31 mouse cellular contexts compared by ENCODE assay signal in genomic region chr4:63311426-63311825, GRCm38 (mm10). TPM values are rescaled to one million over a fixed set of nuclear protein-coding genes. Genes with fewer than 3 reads are reported as not detected.
DNase-seq lines count a peak whose midpoint lies in the region; ATAC-seq and TF ChIP-seq lines count a peak whose summit lies in the region.
"Had no signal": no experiment of that assay in that cellular context is flagged by ENCODE, and none has a peak within 500 bp of the region (broad histone marks: within the 10 kb centered on the region; RNA-seq: fewer than 3 reads in every experiment).

No protein-coding gene starts in this region.

- H3K4me3 ChIP-seq in limb, embryonic 15.5 days = no peak overlapping the region
- H3K4me3 ChIP-seq in limb, embryonic 10.5 days = no peak overlapping the region
- H3K4me3 ChIP-seq in embryonic facial prominence, embryonic 15.5 days (replicated peaks) = no peak overlapping the region
- no peak overlapping the region for H3K4me3 ChIP-seq in hindbrain, embryonic 14.5 days (replicated peaks; ENCODE audit: low read length)
- H3K4me3 ChIP-seq in stomach, postnatal 0 days (ENCODE audit: low read depth, low read length) = no peak overlapping the region
- H3K4me3 ChIP-seq: erythroblast, embryonic 14.5 days; forebrain, embryonic 12.5 days; heart, embryonic 12.5 days; hindbrain, embryonic 13.5 days; limb, embryonic 13.5 days; liver, embryonic 13.5 days had no signal

- no peak for ATAC-seq in limb, embryonic 15.5 days (ENCODE audit: insufficient number of reproducible peaks, low FRiP score, low TSS enrichment, low read depth)
- ATAC-seq in embryonic facial prominence, embryonic 15.5 days (ENCODE audit: insufficient number of reproducible peaks, low FRiP score, low TSS enrichment, low read depth) = peak; percentile 54; the same call in 1 of the 2 replicates
- no peak for ATAC-seq in hindbrain, embryonic 14.5 days (ENCODE audit: low FRiP score)
- no peak for ATAC-seq in CD4-positive, CD25-positive, alpha-beta regulatory T cell, adult 4 months
- ATAC-seq in stomach, postnatal 0 days (ENCODE audit: low FRiP score, low TSS enrichment) = no peak
- ATAC-seq: intestine, postnatal 0 days; lung, postnatal 0 days had no signal

- H3K4me2 ChIP-seq in limb, embryonic 15.5 days = no peak overlapping the region
- no peak overlapping the region for H3K4me2 ChIP-seq in embryonic facial prominence, embryonic 15.5 days (replicated peaks)
- H3K4me2 ChIP-seq in hindbrain, embryonic 14.5 days (replicated peaks) = no peak overlapping the region
- H3K4me2 ChIP-seq in stomach, postnatal 0 days (replicated peaks; ENCODE audit: low read depth) = no peak overlapping the region
- H3K4me2 ChIP-seq: forebrain, embryonic 12.5 days; heart, embryonic 12.5 days; hindbrain, embryonic 13.5 days; limb, embryonic 13.5 days; liver, embryonic 13.5 days had no signal

- no peak for TF ChIP-seq CTCF in stomach, postnatal 0 days (IDR thresholded peaks at IDR 0.05; ENCODE audit: low read depth)

- H3K27ac ChIP-seq in limb, embryonic 15.5 days = peak overlapping the region; percentile 38; the same call in 1 of the 2 replicates
- no peak overlapping the region for H3K27ac ChIP-seq in limb, embryonic 10.5 days
- peak overlapping the region; percentile 65 for H3K27ac ChIP-seq in embryonic facial prominence, embryonic 15.5 days (replicated peaks)
- H3K27ac ChIP-seq in hindbrain, embryonic 14.5 days = no peak overlapping the region
- no peak overlapping the region for H3K27ac ChIP-seq in stomach, postnatal 0 days (replicated peaks)
- H3K27ac ChIP-seq: forebrain, embryonic 12.5 days; hindbrain, embryonic 13.5 days; limb, embryonic 13.5 days; liver, embryonic 13.5 days; macrophage had no signal

- DNase-seq in cerebellum, postnatal 10 days = peak; percentile 75 to 82
- DNase-seq in cerebellum, adult 8-10 months = no peak
- no peak for DNase-seq in limb, embryonic 10.5 days (ENCODE audit: low spot score)
- no peak for DNase-seq in hindbrain, embryonic 14.5 days (ENCODE audit: low spot score)
- DNase-seq in stomach, postnatal 0 days (ENCODE audit: low spot score) = no peak
- DNase-seq: gastrocnemius, postnatal 25 days; heart, adult 11 months; heart, postnatal 4 days; kidney, adult 9 months; kidney, postnatal 10 days; layer of hippocampus, adult 9-11 months; liver, embryonic 13.5 days; lung, adult 18-20 months; midbrain, embryonic 14.5 days; right cerebral cortex, postnatal 25 days; spleen, adult 18-20 months; thymus, adult 2 months had no signal

- H3K9me3 ChIP-seq in limb, embryonic 15.5 days = no peaks in the 10 kb centered on the region
- no peaks in the 10 kb centered on the region for H3K9me3 ChIP-seq in limb, embryonic 10.5 days (replicated peaks)
- H3K9me3 ChIP-seq in embryonic facial prominence, embryonic 15.5 days (replicated peaks) = no peaks in the 10 kb centered on the region
- H3K9me3 ChIP-seq in hindbrain, embryonic 14.5 days (ENCODE audit: control insufficient read depth, low read length) = no peaks in the 10 kb centered on the region
- no peaks in the 10 kb centered on the region for H3K9me3 ChIP-seq in stomach, postnatal 0 days (ENCODE audit: control insufficient read depth, low read length)
- H3K9me3 ChIP-seq: forebrain, embryonic 12.5 days; heart, embryonic 12.5 days; hindbrain, embryonic 13.5 days; limb, embryonic 13.5 days; liver, embryonic 13.5 days had no signal

- peaks cover 32% of the 10 kb centered on the region for H3K4me1 ChIP-seq in limb, embryonic 15.5 days
- no peaks in the 10 kb centered on the region for H3K4me1 ChIP-seq in limb, embryonic 10.5 days
- peaks cover 30% of the 10 kb centered on the region for H3K4me1 ChIP-seq in embryonic facial prominence, embryonic 15.5 days
- H3K4me1 ChIP-seq in hindbrain, embryonic 14.5 days (replicated peaks; ENCODE audit: control insufficient read depth, insufficient read depth, low read length) = no peaks in the 10 kb centered on the region
- H3K4me1 ChIP-seq in stomach, postnatal 0 days (replicated peaks; ENCODE audit: control insufficient read depth, insufficient read depth) = no peaks in the 10 kb centered on the region
- H3K4me1 ChIP-seq: forebrain, embryonic 12.5 days; hindbrain, embryonic 13.5 days; limb, embryonic 13.5 days; liver, embryonic 13.5 days had no signal

- H3K27me3 ChIP-seq in limb, embryonic 15.5 days = no peaks in the 10 kb centered on the region
- H3K27me3 ChIP-seq in limb, embryonic 10.5 days (ENCODE audit: low read depth, poor library complexity, severe bottlenecking) = no peaks in the 10 kb centered on the region
- no peaks in the 10 kb centered on the region for H3K27me3 ChIP-seq in embryonic facial prominence, embryonic 15.5 days
- no peaks in the 10 kb centered on the region for H3K27me3 ChIP-seq in hindbrain, embryonic 14.5 days (ENCODE audit: control insufficient read depth, insufficient read depth, low read length)
- no peaks in the 10 kb centered on the region for H3K27me3 ChIP-seq in stomach, postnatal 0 days (ENCODE audit: control insufficient read depth, insufficient read depth, low read length)
- H3K27me3 ChIP-seq: forebrain, embryonic 12.5 days; limb, embryonic 13.5 days; liver, embryonic 13.5 days had no signal

- WGBS in limb, embryonic 15.5 days = 76% methylated on average over 7 of the region's 7 CpGs
- WGBS in limb, embryonic 10.5 days = 95% methylated on average over 7 of the region's 7 CpGs
- WGBS in embryonic facial prominence, embryonic 15.5 days = 72% methylated on average over 7 of the region's 7 CpGs
- WGBS in hindbrain, embryonic 14.5 days = 92% methylated on average over 7 of the region's 7 CpGs
- WGBS in stomach, postnatal 0 days = 82% methylated on average over 7 of the region's 7 CpGs

- H3K9ac ChIP-seq in limb, embryonic 15.5 days = no peak overlapping the region
- no peak overlapping the region for H3K9ac ChIP-seq in embryonic facial prominence, embryonic 15.5 days
- H3K9ac ChIP-seq in hindbrain, embryonic 14.5 days = no peak overlapping the region
- no peak overlapping the region for H3K9ac ChIP-seq in stomach, postnatal 0 days (ENCODE audit: low read length)
- H3K9ac ChIP-seq: forebrain, embryonic 12.5 days; heart, embryonic 12.5 days; hindbrain, embryonic 13.5 days; limb, embryonic 13.5 days; liver, embryonic 13.5 days had no signal

- H3K36me3 ChIP-seq in limb, embryonic 15.5 days = peaks cover 88% of the 10 kb centered on the region
- peaks cover 28% of the 10 kb centered on the region; the same call in 1 of the 2 replicates for H3K36me3 ChIP-seq in limb, embryonic 10.5 days
- peaks cover 41% of the 10 kb centered on the region for H3K36me3 ChIP-seq in embryonic facial prominence, embryonic 15.5 days
- no peaks in the 10 kb centered on the region for H3K36me3 ChIP-seq in hindbrain, embryonic 14.5 days (replicated peaks; ENCODE audit: control insufficient read depth, insufficient read depth)
- H3K36me3 ChIP-seq in stomach, postnatal 0 days (ENCODE audit: control insufficient read depth, insufficient read depth, low read length) = peaks cover 2% of the 10 kb centered on the region; the same call in 1 of the 2 replicates
- H3K36me3 ChIP-seq: forebrain, embryonic 12.5 days; heart, embryonic 12.5 days; hindbrain, embryonic 13.5 days; liver, embryonic 13.5 days had no signal

- TF ChIP-seq EP300 in stomach, postnatal 0 days (optimal IDR thresholded peaks at IDR 0.05) = no peak

RNA-seq across cellular contexts. Expression of gene Orm1, which starts 32.9 kb away (rescaled TPM):
- 57.2 and 75.5 TPM in 2 replicates for polyA plus RNA-seq in limb, embryonic 15.5 days (2015; fragmentation: Nextera tagmentation; extraction: Ambion mirVana)
- polyA plus RNA-seq in limb, embryonic 10.5 days (2016; fragmentation: Nextera tagmentation; extraction: Ambion mirVana) = not detected in 2 replicates
- polyA plus RNA-seq in embryonic facial prominence, embryonic 15.5 days (2015; fragmentation: Nextera tagmentation; extraction: Ambion mirVana) = 17.0 and 22.3 TPM in 2 replicates
- not detected in 2 replicates for polyA plus RNA-seq in hindbrain, embryonic 14.5 days (2014; fragmentation: Nextera tagmentation; extraction: Ambion mirVana)
- not detected for polyA plus RNA-seq in CD4-positive, CD25-positive, alpha-beta regulatory T cell, adult 4 months (2017; shearing (Covaris generic))
- polyA plus RNA-seq in stomach, postnatal 0 days (2015; fragmentation: Nextera tagmentation; extraction: Ambion mirVana) = 16.3 and 17.4 TPM in 2 replicates
- polyA plus RNA-seq: cortical plate, adult 2 months; erythroblast, embryonic 14.5 days; forebrain, embryonic 12.5 days; heart, embryonic 12.5 days; heart, postnatal 0 days; hindbrain, embryonic 13.5 days; intestine, postnatal 0 days; limb, embryonic 13.5 days; liver, embryonic 13.5 days; midbrain, embryonic 14.5 days; neural tube, embryonic 11.5 days had no signal

RNA-seq across cellular contexts. Expression of gene Orm3, which starts 44.5 kb away (rescaled TPM):
- polyA plus RNA-seq in limb, embryonic 15.5 days (2015; fragmentation: Nextera tagmentation; extraction: Ambion mirVana) = not detected in 2 replicates
- polyA plus RNA-seq in limb, embryonic 10.5 days (2016; fragmentation: Nextera tagmentation; extraction: Ambion mirVana) = not detected in 2 replicates
- polyA plus RNA-seq in embryonic facial prominence, embryonic 15.5 days (2015; fragmentation: Nextera tagmentation; extraction: Ambion mirVana) = not detected in 2 replicates
- not detected in 2 replicates for polyA plus RNA-seq in hindbrain, embryonic 14.5 days (2014; fragmentation: Nextera tagmentation; extraction: Ambion mirVana)
- polyA plus RNA-seq in CD4-positive, CD25-positive, alpha-beta regulatory T cell, adult 4 months (2017; shearing (Covaris generic)) = 1 to 10 TPM in 1 of 2 experiments, under 1 TPM in 1; 0.79 to 1.2 TPM
- polyA plus RNA-seq in stomach, postnatal 0 days (2015; fragmentation: Nextera tagmentation; extraction: Ambion mirVana) = not detected in 2 replicates
- polyA plus RNA-seq: cortical plate, adult 2 months; erythroblast, embryonic 14.5 days; forebrain, embryonic 12.5 days; heart, embryonic 12.5 days; heart, postnatal 0 days; hindbrain, embryonic 13.5 days; intestine, postnatal 0 days; limb, embryonic 13.5 days; liver, embryonic 13.5 days; macrophage; midbrain, embryonic 14.5 days; neural tube, embryonic 11.5 days had no signal

RNA-seq across cellular contexts. Expression of gene Orm2, which starts 50.8 kb away (rescaled TPM):
- 0.25 and 0.35 TPM in 2 replicates for polyA plus RNA-seq in limb, embryonic 15.5 days (2015; fragmentation: Nextera tagmentation; extraction: Ambion mirVana)
- polyA plus RNA-seq in limb, embryonic 10.5 days (2016; fragmentation: Nextera tagmentation; extraction: Ambion mirVana) = not detected in 2 replicates
- 0.31 and 0.39 TPM in 2 replicates for polyA plus RNA-seq in embryonic facial prominence, embryonic 15.5 days (2015; fragmentation: Nextera tagmentation; extraction: Ambion mirVana)
- polyA plus RNA-seq in hindbrain, embryonic 14.5 days (2014; fragmentation: Nextera tagmentation; extraction: Ambion mirVana) = not detected in 2 replicates
- under 1 TPM in 1 of 2 experiments, not detected in 1; 0.43 TPM for polyA plus RNA-seq in CD4-positive, CD25-positive, alpha-beta regulatory T cell, adult 4 months (2017; shearing (Covaris generic))
- not detected in 2 replicates for polyA plus RNA-seq in stomach, postnatal 0 days (2015; fragmentation: Nextera tagmentation; extraction: Ambion mirVana)
- polyA plus RNA-seq: cortical plate, adult 2 months; erythroblast, embryonic 14.5 days; forebrain, embryonic 12.5 days; heart, embryonic 12.5 days; heart, postnatal 0 days; hindbrain, embryonic 13.5 days; intestine, postnatal 0 days; limb, embryonic 13.5 days; liver, embryonic 13.5 days; macrophage; midbrain, embryonic 14.5 days; neural tube, embryonic 11.5 days had no signal

Comparison
In these comparisons a context has a peak if more than half of its experiments do, and no peak if none do; other contexts are left out.
1. DNase-seq: peak in cerebellum, postnatal 10 days (2 of 2); none in cerebellum, adult 8-10 months (single experiment), limb, embryonic 10.5 days (single experiment), hindbrain, embryonic 14.5 days (single experiment) and stomach, postnatal 0 days (single experiment).
2. H3K27ac ChIP-seq: peak in limb, embryonic 15.5 days (single experiment) and embryonic facial prominence, embryonic 15.5 days (single experiment); none in limb, embryonic 10.5 days (single experiment), hindbrain, embryonic 14.5 days (single experiment) and stomach, postnatal 0 days (single experiment).
3. RNA of gene Orm1, which starts 32.9 kb away (polyA plus RNA-seq): 57.2 to 75.5 TPM in limb, embryonic 15.5 days, 17.0 to 22.3 TPM in embryonic facial prominence, embryonic 15.5 days and 16.3 to 17.4 TPM in stomach, postnatal 0 days; not detected in CD4-positive, CD25-positive, alpha-beta regulatory T cell, adult 4 months, not detected in limb, embryonic 10.5 days and not detected in hindbrain, embryonic 14.5 days; every median in the first group is over 10 times any median in the second.